Mouse (Mus musculus): ENCODE data around the gene Casq1.
A peak's percentile ranks its signal among the peaks of the same experiment; 100 is the strongest.

DNA sequence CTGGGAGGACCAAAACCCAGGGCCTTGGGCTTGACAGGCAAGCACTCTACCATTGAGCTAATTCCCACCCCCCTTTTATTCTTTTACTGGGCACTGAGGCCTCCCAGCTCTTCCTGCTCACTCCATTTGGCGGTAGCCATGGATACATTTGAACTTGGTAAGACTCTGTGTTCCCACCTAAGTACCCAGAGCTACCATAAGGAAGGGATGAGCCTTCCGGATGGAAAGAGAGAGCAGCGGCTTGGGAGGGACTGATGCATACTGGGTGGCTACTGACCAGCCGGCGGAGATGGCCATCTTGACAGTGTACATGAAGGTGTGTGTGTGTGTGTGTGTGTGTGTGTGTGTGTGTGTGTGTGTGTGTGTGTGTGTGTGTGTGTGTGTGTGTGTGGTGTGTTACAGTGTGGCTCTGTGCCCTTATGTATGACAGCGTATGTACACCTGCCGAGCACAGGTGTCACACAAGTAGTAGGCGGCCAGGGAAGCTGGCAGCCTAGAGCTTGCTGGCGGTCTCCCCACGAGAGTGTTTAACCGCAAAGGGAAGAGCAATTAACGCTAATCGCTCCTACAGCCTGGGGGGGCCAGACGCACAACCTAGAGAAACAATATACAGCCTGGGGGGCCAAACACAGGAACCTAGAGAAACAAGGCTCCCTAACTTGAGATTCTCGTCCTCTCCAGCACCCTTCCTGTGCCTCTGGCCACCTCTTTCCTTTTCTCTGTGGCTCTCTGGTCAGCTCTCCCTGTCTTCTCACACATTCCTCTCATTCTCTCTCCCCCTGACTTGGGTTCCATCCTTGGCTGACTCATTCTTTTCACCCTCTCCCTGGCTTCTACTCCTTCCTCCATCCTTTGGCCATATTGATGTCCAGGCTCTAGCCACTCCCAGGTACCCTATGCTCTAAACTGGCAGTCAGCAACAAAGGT is 14.6 kb downstream of the Casq1 start:
- TF ChIP-seq POLR2A (IDR thresholded peaks at IDR 0.05; ENCODE audit: insufficient read length, low read depth) = no peak
- peak in 1 of 3 experiments; percentile 33 for TF ChIP-seq MYOG (IDR thresholded peaks at IDR 0.05; ENCODE audit: control insufficient read depth in 1 of 3, insufficient read depth in 1 of 3, insufficient read length in 2 of 3, low read depth in 2 of 3)
- no peak for TF ChIP-seq USF1 (IDR thresholded peaks at IDR 0.05; ENCODE audit: low read depth)
- no peak for TF ChIP-seq E2F4 (IDR thresholded peaks at IDR 0.05; ENCODE audit: insufficient read depth)
- no peak for TF ChIP-seq TCF3 (IDR thresholded peaks at IDR 0.05; ENCODE audit: insufficient read length, low read depth)
- TF ChIP-seq MYOD1 (IDR thresholded peaks at IDR 0.05; ENCODE audit: control insufficient read depth in 1 of 3, insufficient read length in 2 of 3, low read depth in 2 of 3) = peak in 2 of 3 experiments; percentile 44 to 69
- TF ChIP-seq MAX (IDR thresholded peaks at IDR 0.05; ENCODE audit: low read depth) = no peak
- no peak for TF ChIP-seq CEBPB (IDR thresholded peaks at IDR 0.05; ENCODE audit: insufficient read depth, poor library complexity, severe bottlenecking)
- no peak for TF ChIP-seq REST (IDR thresholded peaks at IDR 0.05; ENCODE audit: insufficient read depth, insufficient read length)
- no peak for TF ChIP-seq TCF12 (IDR thresholded peaks at IDR 0.05; ENCODE audit: insufficient read depth, poor library complexity, severe bottlenecking)
- no peak for TF ChIP-seq POLR2AphosphoS2 (IDR thresholded peaks at IDR 0.05; ENCODE audit: insufficient read length, low read depth)
